Mouse (Mus musculus) myocyte (in vitro differentiated cells): ENCODE data around the gene Sirpa.

Source experiments
- E2F4 ChIP-seq: IDR thresholded peaks from one replicate; pipeline ENCODE4 v1.6.1; 2011; ENCODE audit warnings: mild to moderate bottlenecking, control low read depth, moderate library complexity; ENCODE audit not compliant: insufficient read depth
- MAX ChIP-seq: IDR thresholded peaks from one replicate; pipeline ENCODE4 v1.6.1; 2011; ENCODE audit warnings: low read depth, mild to moderate bottlenecking, control low read depth
- POLR2A ChIP-seq: IDR thresholded peaks from one replicate; pipeline ENCODE4 v1.6.1; 2011; ENCODE audit warnings: low read depth, mild to moderate bottlenecking, control low read depth, moderate library complexity; ENCODE audit not compliant: insufficient read length
- TCF12 ChIP-seq: IDR thresholded peaks from one replicate; pipeline ENCODE4 v1.6.1; 2011; ENCODE audit warnings: mild to moderate bottlenecking, control low read depth; ENCODE audit not compliant: poor library complexity, insufficient read depth, severe bottlenecking
- USF1 ChIP-seq: IDR thresholded peaks from one replicate; pipeline ENCODE4 v1.6.1; 2011; ENCODE audit warnings: low read depth, mild to moderate bottlenecking, control low read depth, moderate library complexity

DNA sequence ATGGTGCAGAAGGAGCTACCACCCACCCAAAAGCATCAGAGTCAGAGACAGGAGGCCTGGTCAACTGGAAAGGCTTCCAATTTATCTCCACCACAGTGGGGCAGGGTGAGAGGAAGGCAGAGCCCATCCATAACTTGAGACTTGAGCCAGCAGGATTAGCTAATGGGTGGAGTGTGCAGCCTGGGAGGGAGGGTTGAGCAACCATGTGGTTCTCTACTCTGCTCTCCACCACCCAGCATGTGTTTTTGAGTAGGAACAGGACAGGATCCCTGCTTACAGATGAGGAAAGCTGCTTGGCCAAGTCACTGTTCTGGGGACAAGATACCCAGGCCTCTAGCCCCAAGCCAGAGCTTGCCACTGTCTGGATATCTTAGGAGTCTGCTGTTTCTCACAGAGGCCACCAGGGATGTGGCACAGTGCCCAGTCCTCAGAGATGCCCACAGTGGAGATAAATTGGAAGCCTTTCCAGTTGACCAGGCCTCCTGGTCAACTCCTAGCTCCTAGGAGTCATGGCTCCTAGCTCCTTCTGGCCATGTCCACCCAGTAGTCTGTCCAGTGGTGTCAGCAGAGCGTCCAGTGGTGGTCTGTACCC is 8.5 kb downstream of the Sirpa start:
- no peak for TF ChIP-seq POLR2A
- TF ChIP-seq MAX, result no peak
- TF ChIP-seq E2F4, result no peak
- no peak for TF ChIP-seq USF1
- TF ChIP-seq TCF12, result no peak
